Mouse (Mus musculus) olfactory bulb, adult 2 months (tissue): Measurements from ENCODE around the gene Mybl2. TPM values are rescaled to one million over a fixed set of nuclear protein-coding genes. Genes with fewer than 3 reads are reported as not detected.

Source experiments
- H3K27ac ChIP-seq: fragments of 200-500 bp; 2 replicates; pipeline ENCODE4 v1.5.1; 2012; ENCODE audit warnings: low read depth, low read length; ENCODE audit not compliant: insufficient read depth
- H3K4me1 ChIP-seq: fragments of 200-500 bp; 2 replicates; pipeline ENCODE4 v1.6.1; 2012; ENCODE audit warnings: low read length; ENCODE audit not compliant: control insufficient read depth, insufficient read depth
- H3K4me3 ChIP-seq: fragments of 200-500 bp; 2 replicates; pipeline ENCODE4 v1.5.1; 2012; ENCODE audit warnings: mild to moderate bottlenecking, low read depth, low read length, moderate library complexity; ENCODE audit not compliant: insufficient read depth
- CTCF ChIP-seq: fragments of 200-500 bp; IDR thresholded peaks from 2 replicates; pipeline ENCODE4 v1.5.1; 2012; ENCODE audit warnings: low read depth, mild to moderate bottlenecking, low read length, moderate library complexity; ENCODE audit not compliant: insufficient read depth
- POLR2A ChIP-seq: fragments of 200-500 bp; IDR thresholded peaks from 2 replicates; pipeline ENCODE4 v1.6.1; 2012; ENCODE audit warnings: mild to moderate bottlenecking, low read depth, low read length, moderate library complexity; ENCODE audit not compliant: insufficient read depth
- WGBS: fragments of 180-500 bp; shearing (Covaris S2); methylation state at CpG from one replicate; pipeline ENCODE4 v1.1.7; 2018; 5-methylcytosine and 5-hydroxymethylcytosine counted together
- polyA plus RNA-seq: library from polyadenylated mRNA; stranded (reverse); fragments of >200 nt; gene quantifications from 2 replicates; pipeline ENCODE4 v1.2.4, GENCODE M21; 2012; ENCODE audit warnings: low replicate concordance; ENCODE audit not compliant: missing spikeins, insufficient read depth, insufficient read length

Mybl2 gene
- not detected in 2 replicates for polyA plus RNA-seq

- Histone ChIP-seq H3K4me1 (peaks cover 8% of the 10 kb centered on the region), H3K4me3 (peak within 1 kb of the TSS; percentile 37), H3K27ac (no peak within 1 kb of the TSS)
- TF ChIP-seq CTCF: no peak
- no peak for TF ChIP-seq POLR2A
- under 1% methylated on average over 48 of the region's 48 CpGs for WGBS
These were observed at the start of gene Mybl2 for GRCm38 (mm10) chr2:163054335-163054840. Mybl2 (plus strand) TSS chr2:163054687.

GRCm38 (mm10) chr2:163007299-163007698 is 47.2 kb upstream of the Mybl2 start:
- WGBS: 74% methylated on average over 4 of the region's 4 CpGs
- TF ChIP-seq POLR2A (no peak), CTCF (no peak)
- Histone ChIP-seq H3K27ac (no peak overlapping the region), H3K4me3 (no peak overlapping the region), H3K4me1 (no peaks in the 10 kb centered on the region)

GRCm38 (mm10) chr2:163016916-163017743 is 37.4 kb upstream of the Mybl2 start, which contains the start of gene Ift52:
Ift52 (plus strand) TSS chr2:163017354.
- TF ChIP-seq CTCF (no peak), POLR2A (peak; percentile 70)
- Histone ChIP-seq H3K4me3 (peak within 1 kb of the TSS; percentile 83), H3K27ac (0 out of 2 replicates have a peak within 1 kb of the TSS, but pooled peaks have one; percentile 35), H3K4me1 (no peaks in the 10 kb centered on the region; the same call in 1 of the 2 replicates)
- under 1% methylated on average over 57 of the region's 57 CpGs for WGBS

GRCm38 (mm10) chr2:163031289-163031688 is 23.2 kb upstream of the Mybl2 start:
- Histone ChIP-seq H3K4me1 (no peaks in the 10 kb centered on the region), H3K4me3 (no peak overlapping the region), H3K27ac (no peak overlapping the region)
- 88% methylated on average over 5 of the region's 5 CpGs for WGBS
- TF ChIP-seq POLR2A: no peak
- TF ChIP-seq CTCF: no peak

GRCm38 (mm10) chr2:163031757-163032156 is 22.7 kb upstream of the Mybl2 start:
- Histone ChIP-seq H3K4me3 (no peak overlapping the region), H3K4me1 (no peaks in the 10 kb centered on the region), H3K27ac (no peak overlapping the region)
- 81% methylated on average over 2 of the region's 2 CpGs for WGBS
- TF ChIP-seq CTCF (no peak), POLR2A (no peak)

- TF ChIP-seq POLR2A (no peak), CTCF (no peak)
- no peaks in the 10 kb centered on the region for H3K4me1 ChIP-seq
- no peak overlapping the region for H3K27ac ChIP-seq
- no peak overlapping the region for H3K4me3 ChIP-seq
- WGBS: 36% methylated on average over 4 of the region's 4 CpGs
These were observed 21.9 kb upstream of the Mybl2 start for GRCm38 (mm10) chr2:163032622-163033021.

GRCm38 (mm10) chr2:163039940-163040339 is 14.5 kb upstream of the Mybl2 start:
- WGBS: 84% methylated on average over 7 of the region's 7 CpGs
- Histone ChIP-seq H3K4me3 (no peak overlapping the region), H3K4me1 (no peaks in the 10 kb centered on the region), H3K27ac (no peak overlapping the region)
- TF ChIP-seq CTCF: no peak
- TF ChIP-seq POLR2A: no peak

- TF ChIP-seq CTCF (peak; percentile 94), POLR2A (no peak)
- Histone ChIP-seq H3K4me1 (no peaks in the 10 kb centered on the region), H3K4me3 (peak overlapping the region; percentile 18; the same call in 1 of the 2 replicates), H3K27ac (no peak overlapping the region)
- 0% methylated on average over 10 of the region's 10 CpGs for WGBS
These were observed 6.4 kb upstream of the Mybl2 start for GRCm38 (mm10) chr2:163048125-163048524.

GRCm38 (mm10) chr2:163049116-163049515 is 5.4 kb upstream of the Mybl2 start:
- WGBS: 98% methylated on average over 2 of the region's 2 CpGs
- Histone ChIP-seq H3K27ac (no peak overlapping the region), H3K4me1 (no peaks in the 10 kb centered on the region), H3K4me3 (no peak overlapping the region)
- TF ChIP-seq CTCF (no peak), POLR2A (no peak)
